Mouse (Mus musculus) forebrain, embryonic 11.5 days (tissue): ENCODE measurements around the gene Vmn1r192. TPM values are rescaled to one million over a fixed set of nuclear protein-coding genes. Genes with fewer than 3 reads are reported as not detected.

Source experiments
- microRNA-seq: library from miRNA; unstranded; fragments of <30 nt; microRNA quantifications from one replicate; pipeline ENCODE4, GENCODE M21; 2016; ENCODE audit not compliant: insufficient number of aligned reads
- polyA plus RNA-seq: library from polyadenylated mRNA; unstranded; fragments of >200 nt; fragmentation: Nextera tagmentation; extraction: Ambion mirVana; gene quantifications from 2 replicates; pipeline ENCODE4 v1.2.1, GENCODE M21; 2014

The Vmn1r192 gene
- polyA plus RNA-seq, 1 experiment from 2014 or later, result not detected

Small RNA genes lying within 50 kb of the gene (microRNA-seq; reads per million reads assigned to microRNA genes)
- gene Gm23282 (not detected), gene Gm25084 (not detected)

Other genes with a start within 250 kb of the Vmn1r192 start
- 25.9 and 27.5 TPM in 2 replicates for gene Zfp184, start 246.0 kb downstream of the Vmn1r192 start, polyA plus RNA-seq
- 0.12 TPM in 1 of 2 replicates, not detected in the other for gene Pom121l2, start 209.9 kb downstream of the Vmn1r192 start, polyA plus RNA-seq
- gene Prss16, start 181.4 kb downstream of the Vmn1r192 start, polyA plus RNA-seq, result 0.37 TPM in 1 of 2 replicates, not detected in the other
- 5.6 TPM in 1 of 2 replicates, not detected in the other for gene Hist1h2ah, start 155.6 kb downstream of the Vmn1r192 start, polyA plus RNA-seq
- 5.4 and 11.9 TPM in 2 replicates for gene Hist1h2bk, start 155.3 kb downstream of the Vmn1r192 start, polyA plus RNA-seq
- gene Hist1h4i, start 149.8 kb downstream of the Vmn1r192 start, polyA plus RNA-seq, result 52.1 and 59.1 TPM in 2 replicates
- 64.5 and 67.2 TPM in 2 replicates for gene Hist1h2ag, start 148.2 kb downstream of the Vmn1r192 start, polyA plus RNA-seq
- 9.6 and 11.7 TPM in 2 replicates for gene Hist1h2bj, start 147.9 kb downstream of the Vmn1r192 start, polyA plus RNA-seq
- not detected in 2 replicates for gene Vmn1r188, start 106.7 kb downstream of the Vmn1r192 start, polyA plus RNA-seq
- not detected in 2 replicates for gene Vmn1r189, start 85.3 kb downstream of the Vmn1r192 start, polyA plus RNA-seq
- not detected in 2 replicates for gene Vmn1r191, start 7.2 kb downstream of the Vmn1r192 start, polyA plus RNA-seq
- not detected in 2 replicates for gene Vmn1r193, start 32.0 kb upstream of the Vmn1r192 start, polyA plus RNA-seq
- gene Vmn1r194, start 53.1 kb upstream of the Vmn1r192 start, polyA plus RNA-seq, result not detected in 2 replicates
- not detected in 2 replicates for gene Vmn1r195, start 79.4 kb upstream of the Vmn1r192 start, polyA plus RNA-seq
- gene Vmn1r196, start 98.8 kb upstream of the Vmn1r192 start, polyA plus RNA-seq, result not detected in 2 replicates
- gene Vmn1r197, start 133.4 kb upstream of the Vmn1r192 start, polyA plus RNA-seq, result not detected in 2 replicates
- not detected in 2 replicates for gene Vmn1r198, start 159.2 kb upstream of the Vmn1r192 start, polyA plus RNA-seq
- gene Vmn1r199, start 188.7 kb upstream of the Vmn1r192 start, polyA plus RNA-seq, result not detected in 2 replicates
- gene Vmn1r200, start 199.2 kb upstream of the Vmn1r192 start, polyA plus RNA-seq, result not detected in 2 replicates